Mouse (Mus musculus) B cell, adult 62 days (primary cell): ENCODE measurements around the gene Izumo1. TPM values are rescaled to one million over a fixed set of nuclear protein-coding genes. Genes with fewer than 3 reads are reported as not detected.

Experiments
- total RNA-seq: library from RNA; stranded (reverse); gene quantifications from 4 replicates; pipeline ENCODE4 v1.2.4, GENCODE M21; 2023

Izumo1 gene
- not detected in 4 replicates for total RNA-seq

GRCm38 (mm10) chr7:45621443-45621842, at the start of gene Izumo1:
Gene Izumo1 (plus strand): TSS chr7:45621811.

GRCm38 (mm10) chr7:45617042-45617695, 4.4 kb upstream of the Izumo1 start, which contains the start of gene Fut1:
Gene Fut1 (plus strand): TSS chr7:45617289.

GRCm38 (mm10) chr7:45627261-45627660, 5.7 kb downstream of the Izumo1 start, which contains the start of gene Rasip1:
Gene Rasip1 (plus strand): TSS chr7:45627488.

GRCm38 (mm10) chr7:45639561-45640027, 18.0 kb downstream of the Izumo1 start, which contains the start of gene Mamstr:
Gene Mamstr (plus strand): TSS chr7:45639977.

GRCm38 (mm10) chr7:45666161-45666560, 44.5 kb downstream of the Izumo1 start, which contains the start of gene Fut2:
Gene Fut2 (minus strand): TSS chr7:45666394.

Other genes with a start within 250 kb of the Izumo1 start
- gene Snrnp70, start 226.1 kb upstream of the Izumo1 start, total RNA-seq, result 589 to 644 TPM (median 622 TPM) in 4 replicates
- not detected in 4 replicates for gene Kcna7, start 216.2 kb upstream of the Izumo1 start, total RNA-seq
- not detected in 4 replicates for gene Ntf5, start 208.1 kb upstream of the Izumo1 start, total RNA-seq
- not detected in 4 replicates for gene Lhb, start 201.0 kb upstream of the Izumo1 start, total RNA-seq
- 15.2 to 18.0 TPM (median 16.1 TPM) in 4 replicates for gene Gys1, start 187.0 kb upstream of the Izumo1 start, total RNA-seq
- gene Ruvbl2, start 183.7 kb upstream of the Izumo1 start, total RNA-seq, result 40.7 to 51.8 TPM (median 44.5 TPM) in 4 replicates
- 663 to 714 TPM (median 691 TPM) in 4 replicates for gene Ftl1, start 161.9 kb upstream of the Izumo1 start, total RNA-seq
- 111 to 118 TPM (median 114 TPM) in 4 replicates for gene Bax, start 154.9 kb upstream of the Izumo1 start, total RNA-seq
- gene Tulp2, start 139.9 kb upstream of the Izumo1 start, total RNA-seq, result not detected in 4 replicates
- gene Gm45808, start 135.0 kb upstream of the Izumo1 start, total RNA-seq, result 0.98 to 2.1 TPM in 2 of 4 replicates, not detected in the others
- gene Dhdh, start 133.0 kb upstream of the Izumo1 start, total RNA-seq, result 2.7 to 4.4 TPM (median 3.5 TPM) in 4 replicates
- 71.0 to 90.0 TPM (median 76.5 TPM) in 4 replicates for gene Nucb1, start 111.4 kb upstream of the Izumo1 start, total RNA-seq
- 1,459 to 1,639 TPM (median 1,567 TPM) in 4 replicates for gene Ppp1r15a, start 95.5 kb upstream of the Izumo1 start, total RNA-seq
- 1.4 to 3.1 TPM (median 2.0 TPM) in 4 replicates for gene Plekha4, start 95.5 kb upstream of the Izumo1 start, total RNA-seq
- not detected in 4 replicates for gene Hsd17b14, start 66.9 kb upstream of the Izumo1 start, total RNA-seq
- 29.0 to 35.7 TPM (median 34.2 TPM) in 4 replicates for gene Bcat2, start 51.7 kb upstream of the Izumo1 start, total RNA-seq
- not detected in 4 replicates for gene Fgf21, start 6.3 kb upstream of the Izumo1 start, total RNA-seq
- gene Fut1, start 4.5 kb upstream of the Izumo1 start, total RNA-seq, result not detected in 4 replicates
- 0.18 to 0.36 TPM (median 0.26 TPM) in 4 replicates for gene Rasip1, start 5.7 kb downstream of the Izumo1 start, total RNA-seq
- gene Mamstr, start 18.2 kb downstream of the Izumo1 start, total RNA-seq, result not detected in 4 replicates
- gene Fut2, start 44.6 kb downstream of the Izumo1 start, total RNA-seq, result not detected in 4 replicates
- not detected in 4 replicates for gene Ntn5, start 62.2 kb downstream of the Izumo1 start, total RNA-seq
- not detected in 4 replicates for gene Sec1, start 72.6 kb downstream of the Izumo1 start, total RNA-seq
- gene Car11, start 78.0 kb downstream of the Izumo1 start, total RNA-seq, result not detected in 4 replicates
- 19.3 to 25.2 TPM (median 23.7 TPM) in 4 replicates for gene Dbp, start 83.3 kb downstream of the Izumo1 start, total RNA-seq
- 2,047 to 2,170 TPM (median 2,138 TPM) in 4 replicates for gene Rpl18, start 93.6 kb downstream of the Izumo1 start, total RNA-seq
- 31.9 to 35.1 TPM (median 32.5 TPM) in 4 replicates for gene Sphk2, start 96.2 kb downstream of the Izumo1 start, total RNA-seq
- 1.0 to 1.9 TPM (median 1.5 TPM) in 4 replicates for gene Fam83e, start 99.4 kb downstream of the Izumo1 start, total RNA-seq
- not detected in 4 replicates for gene Spaca4, start 104.0 kb downstream of the Izumo1 start, total RNA-seq
- 0.12 to 0.39 TPM in 2 of 4 replicates, not detected in the others for gene Lmtk3, start 161.9 kb downstream of the Izumo1 start, total RNA-seq
- gene Sult2b1, start 162.9 kb downstream of the Izumo1 start, total RNA-seq, result 1.4 to 1.9 TPM (median 1.5 TPM) in 3 of 4 replicates, not detected in the other
- gene Cyth2, start 192.8 kb downstream of the Izumo1 start, total RNA-seq, result 132 to 162 TPM (median 146 TPM) in 4 replicates
- 3.5 to 4.3 TPM (median 3.9 TPM) in 4 replicates for gene Kcnj14, start 203.0 kb downstream of the Izumo1 start, total RNA-seq
- 29.3 to 33.0 TPM (median 30.4 TPM) in 4 replicates for gene Grwd1, start 209.1 kb downstream of the Izumo1 start, total RNA-seq